Mouse (Mus musculus) hematopoietic stem cell, adult 5-6 weeks (primary cell): ENCODE measurements around the gene Syngr2. TPM values are rescaled to one million over a fixed set of nuclear protein-coding genes. Genes with fewer than 3 reads are reported as not detected.
"Not testable (repeated sequence)": the region's sequence is repeated elsewhere in the genome, so short reads cannot be mapped to it uniquely, and the experiment has no call there.

Source experiments
- ATAC-seq, 2 experiments: fragments of 125-278 bp in 1 of 2; replicated peaks in 1 of 2; 2 replicates each; pipeline ENCODE4 v1.8.0; 2016 to 2017; ENCODE audit warnings: inconsistent platforms in 2 of 2, mild to moderate bottlenecking in 2 of 2, moderate number of reproducible peaks in 2 of 2, low read depth in 1 of 2, moderate TSS enrichment in 1 of 2; ENCODE audit not compliant: low FRiP score in 2 of 2, poor library complexity in 2 of 2, severe bottlenecking in 2 of 2, insufficient read depth in 1 of 2, low TSS enrichment in 1 of 2
- total RNA-seq: library from RNA; stranded (forward); fragments of 172-1452, 232-1000 nt; gene quantifications from 2 replicates; pipeline ENCODE4 v1.2.3, GENCODE M21; 2017

Syngr2 gene
- total RNA-seq, 1 experiment from 2014 or later, result 81.0 TPM

- no peak for ATAC-seq
Measured at GRCm38 (mm10) chr11:117796954-117797353, 12.5 kb upstream of the Syngr2 start.

- peak in 1 of 2 experiments; percentile 4; a peak in 1 of 4 replicates for ATAC-seq
Measured at GRCm38 (mm10) chr11:117797511-117798159, 11.8 kb upstream of the Syngr2 start, which contains the start of gene 6030468B19Rik. TSS of gene 6030468B19Rik (plus strand) at chr11:117797660.

GRCm38 (mm10) chr11:117798160-117798541 is 11.3 kb upstream of the Syngr2 start:
- ATAC-seq, result peak; percentile 40 to 43; a peak in 2 of 4 replicates

GRCm38 (mm10) chr11:117799174-117799573 is 10.3 kb upstream of the Syngr2 start:
- ATAC-seq, result peak; percentile 63 to 70

- ATAC-seq, result no peak
Measured at GRCm38 (mm10) chr11:117800038-117800437, 9.4 kb upstream of the Syngr2 start.

- ATAC-seq, result no peak
Measured at GRCm38 (mm10) chr11:117801650-117802049, 7.8 kb upstream of the Syngr2 start.

- no peak for ATAC-seq
Measured at GRCm38 (mm10) chr11:117803166-117803688, 6.2 kb upstream of the Syngr2 start.

GRCm38 (mm10) chr11:117806781-117807180 is 2.7 kb upstream of the Syngr2 start:
- ATAC-seq, result no peak

GRCm38 (mm10) chr11:117810401-117811046 is 1.1 kb downstream of the Syngr2 start:
- peak; percentile 81 to 83 for ATAC-seq

GRCm38 (mm10) chr11:117813867-117814266 is 4.4 kb downstream of the Syngr2 start:
- no peak for ATAC-seq

GRCm38 (mm10) chr11:117814704-117815366 is 5.4 kb downstream of the Syngr2 start:
- no peak; a peak in 1 of 4 replicates for ATAC-seq

GRCm38 (mm10) chr11:117815850-117816249 is 6.4 kb downstream of the Syngr2 start:
- ATAC-seq, result not testable (repeated sequence)

- no peak for ATAC-seq
Measured at GRCm38 (mm10) chr11:117816389-117816996, 7.0 kb downstream of the Syngr2 start.

GRCm38 (mm10) chr11:117819095-117819494 is 9.6 kb downstream of the Syngr2 start:
- no peak for ATAC-seq

GRCm38 (mm10) chr11:117820173-117820572 is 10.7 kb downstream of the Syngr2 start:
- ATAC-seq, result no peak

- ATAC-seq, result no peak
Measured at GRCm38 (mm10) chr11:117821868-117822267, 12.4 kb downstream of the Syngr2 start.

- ATAC-seq, result no peak
Measured at GRCm38 (mm10) chr11:117822728-117823241, 13.3 kb downstream of the Syngr2 start.
